Mouse (Mus musculus) liver, embryonic 14.5 days (tissue): ENCODE measurements around the gene Vsig10. TPM values are rescaled to one million over a fixed set of nuclear protein-coding genes. Genes with fewer than 3 reads are reported as not detected.

Experiments used
- ATAC-seq: fragments of 200-750 bp; cut with Nextera tagmentation; 2 replicates; pipeline ENCODE4 v1.8.0; 2017; ENCODE audit warnings: moderate number of reproducible peaks, mild to moderate bottlenecking, moderate library complexity; ENCODE audit not compliant: insufficient read depth
- DNase-seq, 3 experiments: peaks; one replicate each; pipeline ENCODE4 v3.0.0-alpha.2; 2012 to 2013; ENCODE audit warnings: low read depth in 3 of 3, low spot score in 3 of 3
- H3K27ac ChIP-seq: fragments of 300-500 bp; sonication (generic); 2 replicates; pipeline ENCODE4 v1.5.1; 2014; ENCODE audit warnings: moderate library complexity, mild to moderate bottlenecking, control low read depth, inconsistent platforms
- H3K27me3 ChIP-seq: fragments of 300-500 bp; sonication (generic); 2 replicates; pipeline ENCODE4 v1.6.1; 2014; ENCODE audit warnings: mild to moderate bottlenecking, low read length, moderate library complexity; ENCODE audit not compliant: control insufficient read depth, insufficient read depth
- H3K36me3 ChIP-seq: fragments of 300-500 bp; sonication (generic); replicated peaks from 2 replicates; pipeline ENCODE4 v1.6.1; 2014; ENCODE audit warnings: low read depth; ENCODE audit not compliant: control insufficient read depth, insufficient read depth
- H3K4me1 ChIP-seq, 2 experiments: fragments of 200-500 bp in 1 of 2; fragments of 300-500 bp in 1 of 2; sonication (generic) in 1 of 2; replicated peaks; 2 replicates each; pipeline ENCODE4 v1.6.1; 2012 to 2014; ENCODE audit warnings: antibody characterized with exemption in 1 of 2, inconsistent platforms in 1 of 2, low read length in 1 of 2; ENCODE audit not compliant: control insufficient read depth in 2 of 2, insufficient read depth in 2 of 2
- H3K4me2 ChIP-seq: fragments of 300-500 bp; sonication (generic); 2 replicates; pipeline ENCODE4 v1.6.1; 2014; ENCODE audit warnings: low read depth, mild to moderate bottlenecking, control low read depth, moderate library complexity
- H3K4me3 ChIP-seq, 2 experiments: fragments of 200-500 bp in 1 of 2; fragments of 300-500 bp in 1 of 2; sonication (generic) in 1 of 2; 2 replicates each; pipeline ENCODE4 v1.5.1; 2012 to 2014; ENCODE audit warnings: low read depth in 2 of 2, low read length in 2 of 2, mild to moderate bottlenecking in 2 of 2, control low read depth in 1 of 2, inconsistent platforms in 1 of 2, moderate library complexity in 1 of 2; ENCODE audit not compliant: insufficient read depth in 1 of 2
- H3K9ac ChIP-seq: fragments of 300-500 bp; sonication (generic); replicated peaks from 2 replicates; pipeline ENCODE4 v1.6.1; 2014; ENCODE audit warnings: mild to moderate bottlenecking, control low read depth, moderate library complexity
- H3K9me3 ChIP-seq: fragments of 300-500 bp; sonication (generic); 2 replicates; pipeline ENCODE4 v1.6.1; 2016; ENCODE audit warnings: low read length, mixed read lengths; ENCODE audit not compliant: control insufficient read depth
- CTCF ChIP-seq: IDR thresholded peaks from 2 replicates; pipeline ENCODE4 v1.5.1; 2016; ENCODE audit warnings: antibody characterized with exemption, low read depth, control low read depth
- EP300 ChIP-seq: IDR thresholded peaks from 2 replicates; pipeline ENCODE4 v1.6.1; 2016; ENCODE audit warnings: antibody characterized with exemption, low read depth
- WGBS: fragments of 180-500 bp; shearing (Covaris S2); extraction: QIAGEN DNeasy Blood & Tissue Kit; methylation state at CpG from one replicate; pipeline ENCODE4 v1.1.7; 2014; ENCODE audit not compliant: insufficient replicate concordance; 5-methylcytosine and 5-hydroxymethylcytosine counted together
- polyA plus RNA-seq, 2 experiments: library from polyadenylated mRNA; depleted of rRNA in 1 of 2; stranded (reverse) in 1 of 2; unstranded in 1 of 2; fragments of >200 nt; fragmentation: Nextera tagmentation in 1 of 2; extraction: Ambion mirVana in 1 of 2; gene quantifications; 2 replicates each; pipeline versions ENCODE4 v1.2.1 to v1.2.3; 2012 to 2014

Gene Vsig10
- polyA plus RNA-seq, 2 experiments = 0.60 to 0.84 TPM

DNA sequence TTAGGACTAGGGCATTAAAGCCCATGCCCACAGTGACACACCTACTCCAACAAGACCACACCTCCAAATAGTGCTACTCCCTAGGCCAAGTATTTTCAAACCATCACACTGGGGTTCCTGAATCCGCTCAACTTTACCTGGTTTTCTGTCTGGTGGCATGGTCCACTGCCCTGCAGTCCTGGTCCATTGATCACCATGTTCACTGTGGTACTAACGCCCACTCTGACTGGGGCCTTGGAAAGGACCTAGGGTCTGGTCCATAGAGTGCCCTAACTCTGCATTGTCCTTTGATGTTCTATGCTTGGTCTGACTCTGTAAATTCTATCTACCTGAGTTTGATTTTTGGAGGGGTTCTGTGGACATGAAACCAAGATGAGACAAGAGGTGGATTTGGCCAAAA, 29.0 kb downstream of the Vsig10 start:
- no peaks in the 10 kb centered on the region for H3K36me3 ChIP-seq
- H3K4me2 ChIP-seq = no peak overlapping the region; the same call in 1 of the 2 replicates
- H3K27ac ChIP-seq = no peak overlapping the region
- H3K9ac ChIP-seq = no peak overlapping the region
- TF ChIP-seq CTCF (no peak), EP300 (no peak)
- H3K4me1 ChIP-seq = no peaks in the 10 kb centered on the region; a peak in 1 of 4 replicates
- ATAC-seq (no peak), DNase-seq (no peak)
- 84% methylated on average over 2 of the region's 2 CpGs for WGBS
- no peaks in the 10 kb centered on the region for H3K27me3 ChIP-seq
- no peak overlapping the region for H3K4me3 ChIP-seq
- no peaks in the 10 kb centered on the region for H3K9me3 ChIP-seq

GRCm38 (mm10) chr5:117348279-117348678, 29.4 kb downstream of the Vsig10 start:
- DNase-seq (peak; percentile 61 to 67 (median 64)), ATAC-seq (peak; percentile 60; the same call in 1 of the 2 replicates)
- 37% methylated on average over 19 of the region's 19 CpGs for WGBS
- no peaks in the 10 kb centered on the region; a peak in 1 of 4 replicates for H3K4me1 ChIP-seq
- no peak overlapping the region for H3K4me3 ChIP-seq
- no peaks in the 10 kb centered on the region for H3K27me3 ChIP-seq
- no peak overlapping the region; the same call in 1 of the 2 replicates for H3K4me2 ChIP-seq
- H3K27ac ChIP-seq = no peak overlapping the region
- H3K9ac ChIP-seq = no peak overlapping the region
- H3K36me3 ChIP-seq = no peaks in the 10 kb centered on the region
- H3K9me3 ChIP-seq = no peaks in the 10 kb centered on the region
- no peak for TF ChIP-seq EP300
- no peak for TF ChIP-seq CTCF

GRCm38 (mm10) chr5:117354121-117354520, 35.2 kb downstream of the Vsig10 start:
- WGBS = 17% methylated on average over 8 of the region's 8 CpGs
- Histone ChIP-seq H3K4me3 (no peak overlapping the region), H3K27ac (no peak overlapping the region), H3K4me1 (peaks cover 0 to 11% of the 10 kb centered on the region in 2 experiments), H3K9me3 (no peaks in the 10 kb centered on the region), H3K9ac (no peak overlapping the region), H3K36me3 (no peaks in the 10 kb centered on the region), H3K4me2 (no peak overlapping the region), H3K27me3 (peaks cover 16% of the 10 kb centered on the region)
- ATAC-seq (no peak), DNase-seq (no peak)
- TF ChIP-seq CTCF = no peak
- no peak for TF ChIP-seq EP300

DNA sequence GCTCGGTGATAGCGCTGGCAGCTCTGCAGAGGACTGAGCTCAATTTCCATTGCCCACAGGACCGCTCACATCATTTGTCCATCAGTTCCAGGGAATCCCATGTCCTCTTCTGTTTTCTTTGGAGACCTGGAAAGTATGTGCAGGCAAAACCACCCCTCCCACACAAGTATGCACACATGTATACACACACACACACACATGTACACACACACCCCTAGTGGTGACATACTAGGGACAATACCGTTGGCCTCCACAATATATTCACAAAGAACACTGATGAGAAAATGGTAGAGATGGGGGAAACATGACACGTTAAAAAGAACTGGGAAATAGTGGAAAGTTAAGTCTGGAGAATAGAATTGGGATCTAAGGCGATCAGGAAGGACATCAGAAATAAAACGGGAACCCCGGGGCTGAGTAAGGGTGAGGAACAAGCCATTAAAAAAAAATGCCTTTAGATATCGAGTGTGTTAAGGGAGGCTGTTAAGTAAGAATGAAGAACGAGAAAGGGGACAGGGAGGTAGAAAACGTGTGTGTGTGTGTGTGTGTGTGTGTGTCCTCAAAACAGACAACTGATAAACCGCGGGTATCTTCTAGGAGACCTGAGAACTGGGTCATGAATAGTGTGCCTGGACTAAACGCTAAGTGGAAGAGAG, 36.9 kb downstream of the Vsig10 start:
- Histone ChIP-seq H3K27ac (no peak overlapping the region), H3K27me3 (peaks cover 16% of the 10 kb centered on the region), H3K4me2 (peak overlapping the region; percentile 97), H3K36me3 (no peaks in the 10 kb centered on the region), H3K4me3 (no peak overlapping the region), H3K9ac (no peak overlapping the region; the same call in 1 of the 2 replicates), H3K9me3 (no peaks in the 10 kb centered on the region), H3K4me1 (peaks cover 7 to 24% of the 10 kb centered on the region in 2 experiments)
- 26% methylated on average over 14 of the region's 14 CpGs for WGBS
- ATAC-seq (no peak), DNase-seq (no peak)
- 0 out of 2 replicates have a peak, but pooled peaks have one; percentile 35 for TF ChIP-seq CTCF
- no peak for TF ChIP-seq EP300

DNA sequence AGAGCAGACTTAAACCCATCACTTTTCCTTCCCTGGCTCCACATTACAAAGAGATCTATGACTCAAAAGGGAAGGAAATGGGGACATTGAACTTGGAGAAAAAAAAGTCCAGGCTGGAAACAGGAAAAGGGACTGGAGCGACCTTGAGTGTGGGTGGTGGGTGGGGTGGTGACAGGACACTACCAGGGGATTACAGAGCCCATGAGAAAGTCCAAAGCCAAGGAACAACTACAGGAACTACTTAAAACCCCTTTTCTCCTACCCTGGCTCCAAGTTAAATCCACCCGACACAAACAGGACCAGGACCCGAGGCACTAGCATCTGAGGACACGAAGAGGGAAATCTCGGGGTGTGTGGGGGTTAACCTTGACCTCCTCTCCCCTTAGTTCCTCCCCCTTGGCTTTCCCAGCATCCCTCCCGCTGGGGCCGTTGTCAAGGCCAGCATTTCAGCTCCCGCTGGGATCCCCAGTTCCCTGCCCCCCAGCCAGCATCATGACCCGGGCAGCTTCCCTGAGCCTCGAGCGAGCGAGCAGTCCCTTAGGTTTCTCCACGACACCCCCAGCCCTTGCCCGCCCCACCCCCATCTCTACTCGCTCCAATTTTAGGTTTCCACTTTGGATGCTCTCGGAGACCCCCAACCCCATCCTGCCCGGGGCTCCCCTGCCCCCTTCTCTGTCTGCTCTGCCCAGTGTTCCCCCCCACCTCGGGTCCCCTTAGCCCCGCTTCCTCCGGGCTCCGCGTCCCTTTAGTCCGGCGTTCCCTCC, 37.7 kb downstream of the Vsig10 start:
- Histone ChIP-seq H3K36me3 (no peaks in the 10 kb centered on the region), H3K4me2 (peak overlapping the region; percentile 97), H3K27ac (no peak overlapping the region; the same call in 1 of the 2 replicates), H3K9me3 (no peaks in the 10 kb centered on the region), H3K4me1 (peaks cover 12 to 30% of the 10 kb centered on the region in 2 experiments), H3K27me3 (peaks cover 16% of the 10 kb centered on the region), H3K9ac (peak overlapping the region; percentile 86), H3K4me3 (peak overlapping the region; percentile 37 to 94)
- under 1% methylated on average over 24 of the region's 24 CpGs for WGBS
- TF ChIP-seq EP300 (no peak), CTCF (no peak)
- ATAC-seq = peak; percentile 8; the same call in 1 of the 2 replicates
- no peak for DNase-seq
